Mouse (Mus musculus): ENCODE measurements around the gene Cd27. TPM values are rescaled to one million over a fixed set of nuclear protein-coding genes. Genes with fewer than 3 reads are reported as not detected.
"Not testable (repeated sequence)": the region's sequence is repeated elsewhere in the genome, so short reads cannot be mapped to it uniquely, and the experiment has no call there.

Gene Cd27
- 1 to 10 TPM; 1.9 to 2.2 TPM for total RNA-seq (2021)
- long read RNA-seq, experiment 1, partial matches to known transcripts = 1 of 8 reads
- long read RNA-seq, experiment 1, other reads (novel, unspliced or antisense) = 5 of 8 reads
- long read RNA-seq, experiment 2, partial matches to known transcripts = 0 of 3 reads
- long read RNA-seq, experiment 2, other reads (novel, unspliced or antisense) = 3 of 3 reads

DNA sequence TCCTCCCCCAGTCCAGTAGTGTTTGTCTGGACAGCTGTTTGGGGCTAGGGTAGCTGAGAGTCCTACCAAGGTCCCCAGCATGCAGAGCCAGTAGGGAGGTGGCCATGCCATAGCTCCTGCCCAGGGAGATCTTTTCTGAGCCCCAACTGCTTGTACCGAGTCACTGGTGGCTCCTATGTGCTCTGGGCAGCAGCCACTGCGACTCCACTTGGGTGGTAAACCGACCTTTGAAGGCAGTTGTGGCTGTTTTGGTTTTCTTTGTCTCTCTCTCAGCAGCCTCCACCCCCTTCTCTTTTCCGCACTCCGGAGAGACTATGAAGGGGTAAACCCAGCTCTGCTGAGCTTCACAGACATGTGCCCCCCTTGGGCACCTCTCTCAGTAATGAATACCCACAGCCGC is at the start of gene Cd27:
Cd27 (minus strand) TSS at position 229 of the 400 bp plus-strand sequence.
- no peak for DNase-seq

DNA sequence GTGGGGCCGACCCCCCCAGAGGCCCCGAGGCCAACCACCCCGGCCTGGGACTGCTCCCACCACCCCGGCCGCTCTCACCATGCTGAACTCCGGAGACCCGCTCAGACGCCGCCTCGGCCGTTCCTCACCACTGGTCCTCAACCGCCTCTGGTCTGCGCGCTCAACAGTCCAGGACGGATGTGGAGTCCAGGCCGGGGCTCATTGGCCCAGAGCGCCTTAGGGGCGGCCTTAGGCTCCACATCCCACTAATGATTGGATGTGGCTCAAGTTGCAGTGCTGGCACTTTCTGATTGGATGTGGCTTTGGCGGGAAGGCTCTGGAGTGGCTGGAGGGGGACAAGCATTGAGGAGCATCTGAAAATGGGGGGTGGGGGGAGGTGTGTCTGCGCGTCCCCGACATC is 49.1 kb upstream of the Cd27 start, which contains the start of gene Tuba3a:
Tuba3a (minus strand) TSS at position 153 of the 400 bp plus-strand sequence.
- no peak for DNase-seq

DNA sequence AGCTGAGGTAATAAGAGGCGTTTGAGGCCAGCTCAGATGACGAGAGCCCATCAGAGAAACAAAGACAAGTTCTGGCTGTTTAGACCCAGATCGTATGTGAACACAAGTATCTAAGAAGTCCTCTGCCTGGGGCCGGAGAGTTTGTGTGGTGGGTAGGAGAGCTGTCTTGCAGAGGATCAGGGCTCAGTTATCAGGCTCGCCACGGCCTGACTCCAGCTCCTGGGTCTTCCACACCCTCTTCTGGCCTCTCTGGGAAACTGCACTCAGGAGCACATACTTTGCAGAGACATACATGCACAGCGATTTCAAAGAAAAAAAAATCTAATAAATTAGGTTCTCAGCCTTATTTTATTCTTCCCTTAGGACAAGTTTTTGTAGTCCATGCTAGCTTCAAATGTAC is 47.9 kb upstream of the Cd27 start:
- DNase-seq = no peak

DNA sequence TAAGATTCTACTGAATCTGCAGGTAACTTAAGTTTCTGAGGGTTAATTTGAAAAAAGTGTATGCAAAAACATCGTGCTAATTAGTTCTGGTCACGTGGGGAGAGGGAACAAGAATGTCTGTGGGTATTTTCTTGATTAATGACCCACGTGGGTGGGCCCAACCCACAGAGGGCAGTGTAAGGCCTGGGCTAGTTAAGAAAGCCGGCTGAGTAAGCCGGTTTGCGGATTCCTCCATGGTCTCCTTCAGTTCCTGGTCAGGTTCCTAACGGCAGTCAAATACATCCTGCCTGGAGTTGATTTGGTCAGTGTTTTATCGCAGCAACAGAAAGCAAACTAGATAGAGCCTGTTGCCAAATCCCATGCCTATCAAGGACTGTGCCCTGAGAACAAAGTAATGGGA is 47.4 kb upstream of the Cd27 start:
- DNase-seq = no peak

DNA sequence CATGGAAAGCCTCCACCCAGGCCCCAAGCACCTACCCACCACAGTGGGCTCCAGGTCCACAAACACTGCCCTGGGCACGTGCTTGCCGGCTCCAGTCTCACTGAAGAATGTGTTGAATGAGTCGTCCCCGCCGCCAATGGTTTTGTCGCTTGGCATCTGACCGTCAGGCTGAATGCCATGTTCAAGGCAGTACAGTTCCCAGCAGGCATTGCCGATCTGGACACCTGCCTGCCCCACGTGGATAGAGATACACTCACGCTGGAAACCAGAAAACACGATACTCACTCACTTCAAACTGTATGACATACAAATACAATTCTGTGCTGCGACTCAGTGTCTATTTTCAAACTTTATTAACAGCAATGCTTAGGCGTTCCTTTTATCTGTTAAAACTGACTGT is 45.9 kb upstream of the Cd27 start:
- DNase-seq = not testable (repeated sequence)

DNA sequence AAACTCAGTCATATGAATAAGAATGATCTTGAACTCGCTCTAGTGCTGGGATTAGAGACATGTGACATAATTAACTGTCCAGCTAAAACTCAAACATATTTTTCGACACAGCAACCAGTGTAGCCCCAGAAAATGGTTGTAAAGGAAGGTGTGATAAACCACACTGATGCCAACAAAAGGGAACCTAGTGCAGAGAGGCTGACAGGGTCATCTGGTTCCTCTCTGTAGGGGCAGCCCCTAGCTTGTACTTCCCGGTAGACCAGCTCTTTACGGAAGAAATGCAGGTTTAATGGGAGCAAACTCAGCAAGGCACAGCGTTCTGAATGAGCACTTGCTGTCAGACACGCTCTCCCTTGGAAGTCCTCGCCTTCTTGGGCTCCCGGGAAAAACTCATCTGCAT is 42.9 kb upstream of the Cd27 start:
- DNase-seq = no peak

DNA sequence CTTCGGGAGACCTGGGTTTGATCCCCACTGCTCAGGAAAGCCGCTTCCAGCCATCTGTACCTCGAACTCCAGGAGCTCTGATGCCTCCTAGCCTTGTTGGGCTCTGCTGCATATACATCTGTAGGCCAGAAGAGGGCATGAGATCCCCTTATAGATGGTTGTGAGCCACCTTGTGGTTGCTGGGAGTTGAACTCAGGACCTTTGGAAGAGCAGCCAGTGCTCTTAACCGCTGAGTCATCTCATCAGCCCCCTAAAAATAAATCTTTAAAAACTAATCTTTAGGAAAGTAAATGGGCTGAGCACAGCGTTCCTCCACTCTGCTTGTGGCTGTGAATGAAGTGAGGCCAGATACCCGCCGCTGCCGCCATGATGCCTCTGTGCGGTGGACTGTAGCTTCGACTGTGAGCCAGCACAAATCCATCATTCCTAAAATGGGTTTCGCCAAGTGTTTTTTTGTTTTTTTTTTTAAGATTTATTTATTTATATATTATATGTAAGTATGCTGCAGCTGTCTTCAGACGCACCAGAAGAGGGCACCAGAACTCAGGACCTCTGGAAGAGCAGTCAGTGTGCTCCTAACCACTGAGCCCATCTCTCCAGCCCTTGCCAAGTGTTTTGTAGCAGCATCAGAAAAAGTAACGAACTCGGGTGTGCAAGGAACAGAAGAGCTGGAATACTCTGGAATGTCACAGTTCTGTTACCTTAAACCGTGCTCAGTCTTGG is 38.2 kb upstream of the Cd27 start:
- DNase-seq = peak; percentile 60

DNA sequence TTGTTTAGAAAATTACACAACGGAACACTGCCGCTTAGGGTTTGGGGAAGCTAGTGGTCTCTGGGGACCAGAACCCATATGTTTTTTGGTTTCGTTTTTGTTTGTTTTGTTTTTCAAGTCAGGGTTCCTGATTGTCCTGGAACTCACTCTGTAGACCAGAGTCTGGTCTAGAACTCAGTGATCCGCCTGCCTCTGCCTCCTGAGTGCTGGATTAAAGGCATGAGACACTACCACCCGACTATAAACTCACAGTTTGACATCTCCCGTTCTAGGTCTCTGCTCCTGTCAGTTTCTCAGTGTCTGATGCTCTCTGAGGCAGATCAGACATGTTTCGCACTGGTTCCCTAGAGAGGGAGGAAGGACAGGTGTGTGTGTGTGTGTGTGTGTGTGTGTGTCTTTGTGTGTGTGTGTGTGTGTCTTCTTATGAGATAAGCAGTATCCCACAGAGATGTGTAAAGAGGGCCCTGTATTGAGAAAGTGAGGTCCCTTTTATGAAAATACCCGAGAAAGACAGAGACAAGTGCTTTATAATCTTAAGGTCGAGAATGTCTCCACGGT is 35.5 kb upstream of the Cd27 start:
- no peak for DNase-seq

DNA sequence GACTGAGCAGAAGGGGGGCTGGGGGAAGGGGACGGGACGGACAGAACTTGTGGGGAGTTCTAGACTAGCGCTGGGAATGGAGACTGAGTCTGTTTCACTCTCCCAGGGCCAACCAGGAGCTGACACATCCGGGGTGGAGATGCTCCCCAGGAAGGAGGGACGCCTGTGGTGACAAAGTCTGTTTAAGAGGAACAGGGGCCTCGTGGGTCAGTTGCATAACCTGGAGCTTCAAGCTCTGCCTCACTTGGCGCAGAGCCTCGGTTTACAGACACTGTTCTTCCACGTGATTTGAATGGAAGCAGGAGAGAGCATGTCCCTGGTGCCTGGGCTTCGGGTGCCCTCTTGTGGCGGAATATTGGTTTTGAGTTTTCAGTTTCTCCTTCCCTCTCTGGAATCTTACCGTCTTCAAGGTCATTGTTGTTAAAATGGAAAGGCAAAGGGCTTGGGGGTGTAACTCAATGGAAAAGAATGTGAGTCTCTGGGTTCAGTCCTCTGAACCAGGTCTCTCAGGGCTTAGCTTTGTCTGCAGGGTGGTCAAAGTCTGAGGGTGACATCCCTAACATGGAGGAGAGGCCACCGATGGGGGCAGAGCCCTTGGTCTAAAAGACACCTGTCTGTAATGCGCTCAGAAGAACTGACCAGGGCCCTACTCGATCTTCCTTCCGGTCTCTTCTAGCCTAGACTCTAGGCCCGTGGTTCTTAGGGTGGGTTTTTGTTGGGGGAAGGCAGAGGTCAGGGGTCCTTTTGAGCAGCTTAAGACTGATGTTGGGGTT is 34.8 kb upstream of the Cd27 start:
- DNase-seq = peak; percentile 94

DNA sequence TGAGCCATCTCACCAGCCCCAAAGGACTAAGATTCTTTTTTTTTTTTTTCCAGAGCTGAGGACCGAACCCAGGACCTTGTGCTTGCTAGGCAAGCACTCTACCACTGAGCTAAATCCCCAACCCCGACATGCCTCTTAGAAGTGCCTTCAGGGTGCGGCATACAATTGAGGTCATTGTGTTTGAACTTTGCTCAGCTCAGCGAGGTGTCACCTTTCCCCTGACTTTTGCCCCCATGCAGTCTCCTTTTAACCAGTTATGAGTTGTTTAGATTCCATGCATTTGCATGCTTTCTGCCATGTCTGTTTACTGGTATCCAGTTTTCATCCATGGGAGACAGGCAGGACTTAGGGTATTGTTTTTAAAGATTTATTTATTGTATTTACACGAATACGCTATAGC is 32.0 kb upstream of the Cd27 start:
- no peak for DNase-seq

DNA sequence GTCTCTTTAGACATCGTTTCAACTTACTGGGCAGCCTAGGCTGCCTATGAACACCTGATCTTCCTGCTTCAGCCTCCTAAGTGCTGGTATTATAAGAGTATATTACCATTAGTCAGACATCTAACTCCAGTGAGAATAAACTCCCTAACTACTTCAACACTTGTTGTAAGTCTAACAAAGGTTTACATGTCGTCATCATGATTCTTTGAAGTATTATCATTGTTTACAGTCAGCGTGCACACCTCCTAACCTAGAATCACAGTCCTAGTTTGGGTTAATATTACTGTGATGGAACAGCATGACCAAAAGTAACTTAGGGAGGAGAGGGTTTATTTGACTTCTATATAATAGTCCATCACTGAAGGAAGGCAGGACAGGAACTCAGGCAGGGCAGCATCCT is 30.7 kb upstream of the Cd27 start:
- no peak for DNase-seq

DNA sequence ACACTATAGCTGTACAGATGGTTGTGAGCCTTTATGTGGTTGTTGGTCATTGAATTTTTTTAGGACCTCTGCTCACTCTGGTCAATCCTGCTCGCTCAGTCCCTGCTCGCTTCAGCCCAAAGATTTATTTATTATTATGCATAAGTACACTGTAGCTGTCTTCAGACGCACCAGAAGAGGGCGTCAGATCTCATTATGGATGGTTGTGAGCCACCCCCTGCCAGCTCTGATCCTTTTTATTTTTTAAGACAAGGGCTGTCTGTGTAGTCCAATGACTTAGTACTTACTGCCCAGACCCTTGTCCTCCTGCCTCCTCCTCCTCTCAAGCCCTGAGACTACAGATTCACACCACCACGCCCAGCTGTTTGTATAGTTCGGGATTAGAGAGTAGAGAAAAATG is 29.8 kb upstream of the Cd27 start:
- not testable (repeated sequence) for DNase-seq

DNA sequence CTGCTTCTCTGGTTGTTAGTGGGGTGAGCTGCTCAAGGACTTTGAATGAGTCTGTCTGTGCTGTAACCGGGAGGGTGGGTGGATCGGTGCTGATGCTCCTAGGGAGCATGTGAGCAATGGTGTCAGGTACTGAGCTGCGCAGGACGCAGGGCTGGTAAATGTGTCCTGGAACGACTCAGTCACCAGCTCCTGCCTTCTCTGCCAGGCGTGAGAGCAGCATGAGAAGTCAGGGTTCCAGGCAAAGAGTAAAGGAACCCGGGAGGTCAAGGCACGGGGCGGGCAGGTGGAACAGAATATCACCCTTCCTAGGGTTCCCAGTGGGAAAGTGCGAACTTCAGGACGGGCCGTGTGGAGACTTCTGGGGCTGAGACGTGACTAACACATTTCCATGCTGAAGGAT is 29.3 kb upstream of the Cd27 start:
- DNase-seq = no peak

DNA sequence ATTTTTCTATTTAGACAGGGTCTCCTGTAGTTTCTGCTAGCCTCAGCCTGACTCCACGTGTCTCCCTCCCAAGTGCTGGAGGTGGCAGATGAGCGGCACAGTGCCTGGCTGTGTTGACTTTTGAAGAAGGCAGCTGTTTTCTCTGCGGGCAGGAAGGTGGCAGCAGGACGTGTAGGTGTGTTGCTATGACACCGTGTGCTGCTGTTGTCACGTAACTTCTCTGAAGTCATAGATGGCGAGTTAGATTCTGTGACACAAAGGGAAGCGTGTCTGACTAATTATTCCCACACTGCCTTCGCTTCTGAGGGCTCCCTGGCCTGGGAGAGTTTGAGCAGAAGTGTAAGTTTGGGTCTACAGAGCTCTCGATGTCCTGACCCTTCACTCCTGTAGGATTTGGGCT is 28.4 kb upstream of the Cd27 start:
- DNase-seq = no peak

DNA sequence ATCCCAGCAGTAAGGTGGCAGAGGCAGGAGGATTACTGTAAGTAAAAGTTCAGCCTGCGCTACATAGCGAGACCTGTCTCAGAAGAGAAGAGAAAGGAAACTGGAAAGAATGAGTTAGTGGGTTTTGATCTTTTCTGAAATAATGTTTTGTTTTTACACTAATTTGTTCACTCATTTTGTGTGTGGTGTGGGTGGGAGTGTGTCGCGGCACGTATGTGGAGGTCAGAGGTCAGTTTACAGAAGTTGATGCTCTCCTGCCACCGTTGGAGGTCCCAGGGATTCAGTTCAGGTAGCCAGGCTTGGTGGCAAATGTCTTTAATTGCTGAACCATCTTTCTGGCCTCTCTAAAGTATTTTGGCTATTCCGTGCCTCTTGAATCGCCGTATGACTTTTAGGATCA is 27.4 kb upstream of the Cd27 start:
- DNase-seq = no peak

DNA sequence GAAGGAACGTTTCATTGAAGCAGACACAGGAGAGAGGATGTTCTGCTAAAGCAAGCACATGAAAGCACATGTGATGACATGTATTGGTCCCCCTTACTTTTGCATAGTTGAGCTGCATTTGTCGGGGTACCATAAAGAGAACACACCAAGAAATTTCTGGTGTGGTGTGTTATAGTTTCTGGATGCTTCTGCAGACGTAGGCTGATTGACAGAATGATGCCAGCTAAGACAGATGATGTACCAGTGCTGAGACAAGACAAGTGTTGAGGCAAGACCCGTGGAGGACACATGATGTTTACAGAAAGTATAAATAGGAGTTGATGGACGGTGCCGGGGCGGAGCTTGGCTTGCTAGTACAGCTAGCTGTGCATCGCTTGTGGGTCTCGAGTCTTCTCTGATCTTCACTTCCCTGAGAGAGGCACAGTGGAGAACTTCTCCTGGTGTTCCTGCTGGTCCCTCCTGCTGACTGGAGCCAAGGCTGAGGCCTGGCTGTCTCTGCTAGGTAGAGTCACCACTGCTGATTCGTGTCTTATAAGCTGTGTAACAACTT is 23.3 kb upstream of the Cd27 start:
- DNase-seq = no peak

DNA sequence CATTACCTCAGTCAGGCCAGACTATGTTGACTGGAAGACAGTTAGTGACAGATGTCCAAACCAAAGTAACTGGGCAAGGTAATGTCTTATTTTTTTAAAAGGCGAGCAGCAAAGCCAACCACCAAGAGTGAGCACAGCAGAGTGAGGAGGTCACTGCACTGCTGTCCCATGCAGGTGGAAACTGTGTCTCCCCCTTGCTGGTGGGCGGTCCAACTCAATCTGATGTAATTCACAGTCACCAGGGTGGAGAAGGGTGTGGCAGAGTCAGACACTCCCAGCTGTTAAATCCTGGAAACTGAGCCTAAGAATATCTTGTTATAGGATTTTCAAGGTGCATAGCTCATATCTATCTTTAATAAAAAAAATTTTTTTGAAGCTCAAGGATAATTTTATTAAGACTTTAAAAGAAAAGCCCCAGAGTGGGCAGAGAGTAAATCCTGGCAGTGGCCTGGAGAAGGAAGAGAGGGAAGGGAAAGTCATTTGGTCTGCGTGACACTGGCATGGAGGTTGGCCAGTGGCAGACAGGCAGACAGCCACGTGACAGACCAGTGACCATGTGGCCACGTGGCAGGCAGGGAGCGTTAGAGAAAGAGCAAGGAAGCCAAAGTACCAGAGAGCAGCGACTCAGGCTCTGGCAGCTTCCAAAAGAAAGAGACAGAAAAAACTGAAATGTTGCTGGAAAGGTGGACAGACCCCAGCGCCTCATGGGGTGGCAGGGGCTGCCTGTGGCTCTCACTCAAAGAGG is 19.6 kb upstream of the Cd27 start:
- peak; percentile 67 for DNase-seq

DNA sequence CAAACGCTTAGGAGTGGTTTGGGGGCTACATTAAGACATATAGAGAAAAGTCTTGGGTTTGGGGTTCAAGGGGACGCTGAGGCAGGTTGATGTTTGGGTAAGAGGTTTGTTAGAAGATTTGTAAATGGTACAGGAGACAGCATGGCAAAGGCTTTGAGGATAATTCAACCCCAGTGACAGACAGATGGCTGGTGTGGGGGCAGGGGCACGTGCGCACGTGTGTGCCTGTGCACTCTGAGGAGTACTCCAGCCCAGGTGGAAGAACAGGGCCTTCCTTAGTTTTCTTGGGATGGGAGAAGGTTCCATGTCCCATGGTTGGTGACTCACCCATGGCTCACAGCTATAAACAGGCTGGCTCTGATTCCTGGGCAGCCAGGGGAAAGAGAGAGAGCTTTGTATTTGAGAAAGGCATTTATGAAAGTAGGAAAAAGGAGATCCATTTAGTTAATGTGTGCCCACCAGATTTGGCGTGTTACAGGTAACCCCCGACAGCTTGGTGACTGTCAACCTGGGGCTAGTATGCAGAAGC is 18.8 kb upstream of the Cd27 start:
- DNase-seq = no peak

DNA sequence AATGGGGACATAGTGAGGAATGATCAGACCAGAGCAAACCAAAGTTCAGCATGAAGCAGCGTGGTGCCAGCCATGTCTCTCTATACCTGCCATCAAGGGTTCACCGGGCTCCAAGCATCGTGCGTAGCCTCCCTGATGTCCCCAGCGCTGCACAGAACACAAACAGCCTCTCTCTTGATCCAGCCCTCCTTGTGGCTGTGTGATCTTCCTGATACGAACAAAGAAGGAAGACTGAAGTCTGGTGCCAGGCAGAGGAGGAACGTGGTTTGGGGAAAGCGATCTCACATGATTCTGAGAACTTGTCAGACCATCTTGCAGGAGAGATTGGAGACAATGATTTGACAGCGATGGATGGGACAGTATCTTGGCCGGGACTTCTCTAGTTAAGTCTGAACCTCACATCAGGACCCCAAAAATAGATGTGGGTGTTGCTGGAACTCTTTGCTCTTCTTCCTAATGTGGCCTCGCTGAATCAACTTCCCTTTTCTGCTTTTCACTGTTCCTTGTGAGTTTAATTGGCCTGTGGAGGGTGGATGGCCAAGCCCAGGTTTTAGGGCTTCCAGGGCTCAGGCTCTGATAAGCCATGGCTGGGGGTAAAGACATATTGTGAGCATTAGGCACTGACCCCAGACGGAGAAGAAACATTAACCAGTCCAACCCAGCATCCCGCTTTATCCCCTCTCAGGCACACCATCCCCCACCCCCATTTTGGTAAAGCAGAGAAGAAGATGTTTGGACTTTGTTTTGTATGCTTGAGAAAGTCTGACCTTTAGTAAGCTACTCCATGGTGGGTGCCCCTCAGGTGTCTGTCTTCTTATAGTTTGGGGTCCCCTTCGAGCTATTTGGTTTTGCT is 17.3 kb upstream of the Cd27 start:
- no peak for DNase-seq

DNA sequence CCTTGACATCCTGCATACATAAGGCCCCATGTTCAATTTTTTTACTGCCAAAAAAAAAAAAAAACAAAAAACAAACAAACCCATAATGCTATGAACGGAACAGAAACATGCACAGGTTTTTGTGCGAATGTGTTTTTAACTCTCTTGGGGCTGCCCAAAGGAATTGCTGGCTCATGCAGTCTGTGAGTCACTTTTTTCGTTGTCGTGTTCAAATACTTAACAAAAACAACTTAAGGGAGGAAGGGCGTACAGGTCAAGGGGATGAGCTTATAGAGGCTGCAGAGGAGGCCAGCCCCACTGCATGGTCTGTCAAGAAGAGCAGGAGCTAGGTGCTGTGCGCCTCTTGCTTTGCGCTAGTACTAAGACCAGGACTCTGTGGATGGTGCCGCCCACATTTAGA is 15.9 kb upstream of the Cd27 start:
- DNase-seq = no peak

DNA sequence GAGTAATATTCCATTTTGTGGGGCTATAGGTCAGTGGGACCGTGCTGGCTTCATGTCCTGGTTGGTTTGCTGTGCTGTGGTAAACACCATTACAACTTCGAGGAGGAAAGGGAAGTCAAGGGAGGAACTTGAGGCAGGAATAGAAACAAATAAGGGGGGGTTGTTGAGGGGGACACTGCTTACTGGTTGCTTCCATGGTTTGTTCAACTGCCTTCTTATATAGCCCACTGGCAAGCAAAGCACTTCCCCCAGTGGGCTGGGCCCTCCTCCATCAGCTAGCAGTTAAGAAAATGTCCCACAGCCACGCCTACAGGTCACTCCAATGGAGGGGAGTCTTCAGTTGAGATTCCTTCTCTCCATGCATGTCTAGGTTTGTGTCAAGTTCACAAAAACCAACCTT is 15.5 kb upstream of the Cd27 start:
- no peak for DNase-seq
